Mouse (Mus musculus) G1E (cell line): ENCODE measurements at regions not wholly inside any gene's neighbourhood (a gene's known extent, or its start where the extent isn't known, plus 50 kb on each side); places are given as distances from the start of the nearest gene placed in this dataset.

Experiments
- CTCF ChIP-seq: IDR thresholded peaks from 2 replicates; pipeline ENCODE4 v1.5.1; 2012; ENCODE audit warnings: low read depth, low read length, inconsistent platforms, mixed read lengths
- GATA1 ChIP-seq: IDR thresholded peaks from 2 replicates; pipeline ENCODE4 v1.6.1; 2012; ENCODE audit warnings: borderline replicate concordance, low read length, inconsistent platforms, mixed read lengths
- TAL1 ChIP-seq: conservative IDR thresholded peaks from 2 replicates; pipeline ENCODE4 v1.6.1; 2012; ENCODE audit warnings: low read depth, low read length, inconsistent platforms, mixed read lengths

- TF ChIP-seq CTCF: no peak
- no peak for TF ChIP-seq GATA1
- no peak for TF ChIP-seq TAL1
Observed at GRCm38 (mm10) chr8:4413764-4414163, 79.1 kb upstream of the Cers4 start.
